Mouse (Mus musculus): ENCODE measurements around the gene Ston2. TPM values are rescaled to one million over a fixed set of nuclear protein-coding genes. Genes with fewer than 3 reads are reported as not detected.
A peak's percentile ranks its signal among the peaks of the same experiment; 100 is the strongest.

Ston2 gene
- polyA plus RNA-seq, 1 experiment from 2014 or later, result 6.3 TPM

GRCm38 (mm10) chr12:91665431-91665830 is 122.8 kb downstream of the Ston2 start:
- Histone ChIP-seq H3K9me3 (no peaks in the 10 kb centered on the region), H3K9ac (no peak overlapping the region), H3K4me1 (replicated peaks) (peaks cover 17% of the 10 kb centered on the region), H3K36me3 (no peaks in the 10 kb centered on the region), H3K4me3 (no peak overlapping the region), H3K27me3 (no peaks in the 10 kb centered on the region), H3K4me2 (no peak overlapping the region), H3K27ac (no peak overlapping the region)
- WGBS, result 87% methylated on average over 5 of the region's 5 CpGs
- ATAC-seq (ENCODE audit: low FRiP score), result no peak

GRCm38 (mm10) chr12:91663260-91663659 is 124.9 kb downstream of the Ston2 start:
- peaks cover 10% of the 10 kb centered on the region for H3K4me1 ChIP-seq (replicated peaks)
- 89% methylated on average over 6 of the region's 6 CpGs for WGBS
- no peaks in the 10 kb centered on the region for H3K9me3 ChIP-seq
- H3K9ac ChIP-seq, result no peak overlapping the region
- no peaks in the 10 kb centered on the region for H3K27me3 ChIP-seq
- H3K4me3 ChIP-seq, result no peak overlapping the region
- H3K36me3 ChIP-seq, result no peaks in the 10 kb centered on the region
- no peak overlapping the region for H3K27ac ChIP-seq
- no peak overlapping the region for H3K4me2 ChIP-seq
- ATAC-seq (ENCODE audit: low FRiP score), result no peak

- ATAC-seq (ENCODE audit: low FRiP score), result no peak
Measured at GRCm38 (mm10) chr12:91662844-91663243, 125.3 kb downstream of the Ston2 start.

GRCm38 (mm10) chr12:91660640-91661417 is 127.4 kb downstream of the Ston2 start:
- no peak overlapping the region for H3K9ac ChIP-seq
- H3K4me1 ChIP-seq (replicated peaks), result no peaks in the 10 kb centered on the region
- no peaks in the 10 kb centered on the region for H3K36me3 ChIP-seq
- H3K27ac ChIP-seq, result no peak overlapping the region
- 88% methylated on average over 12 of the region's 12 CpGs for WGBS
- H3K4me3 ChIP-seq, result no peak overlapping the region
- ATAC-seq (ENCODE audit: low FRiP score), result no peak
- no peaks in the 10 kb centered on the region for H3K27me3 ChIP-seq
- H3K4me2 ChIP-seq, result no peak overlapping the region
- no peaks in the 10 kb centered on the region for H3K9me3 ChIP-seq

More at GRCm38 (mm10) chr12:91662844-91663243, 125.3 kb downstream of the Ston2 start:
- H3K36me3 ChIP-seq, result no peaks in the 10 kb centered on the region
- no peak overlapping the region for H3K27ac ChIP-seq
- no peak overlapping the region for H3K4me2 ChIP-seq
- H3K9ac ChIP-seq, result no peak overlapping the region
- peaks cover 6% of the 10 kb centered on the region for H3K4me1 ChIP-seq (replicated peaks)
- H3K4me3 ChIP-seq, result no peak overlapping the region
- no peaks in the 10 kb centered on the region for H3K27me3 ChIP-seq
- WGBS, result 87% methylated on average over 4 of the region's 4 CpGs
- H3K9me3 ChIP-seq, result no peaks in the 10 kb centered on the region

- Histone ChIP-seq H3K4me2 (no peak overlapping the region), H3K4me1 (replicated peaks) (peaks cover 4% of the 10 kb centered on the region), H3K36me3 (no peaks in the 10 kb centered on the region), H3K9me3 (no peaks in the 10 kb centered on the region), H3K4me3 (no peak overlapping the region), H3K9ac (no peak overlapping the region), H3K27ac (no peak overlapping the region), H3K27me3 (no peaks in the 10 kb centered on the region)
- WGBS, result 58% methylated on average over 3 of the region's 3 CpGs
- ATAC-seq (ENCODE audit: low FRiP score), result peak; percentile 69
Measured at GRCm38 (mm10) chr12:91654399-91655122, 133.6 kb downstream of the Ston2 start.

GRCm38 (mm10) chr12:91648426-91648825 is 139.8 kb downstream of the Ston2 start:
- no peak for ATAC-seq (ENCODE audit: low FRiP score)
- peaks cover 17% of the 10 kb centered on the region for H3K36me3 ChIP-seq
- no peaks in the 10 kb centered on the region; the same call in 1 of the 2 replicates for H3K4me1 ChIP-seq (replicated peaks)
- H3K27ac ChIP-seq, result no peak overlapping the region
- WGBS, result 93% methylated on average over 17 of the region's 17 CpGs
- no peaks in the 10 kb centered on the region for H3K27me3 ChIP-seq
- H3K4me2 ChIP-seq, result no peak overlapping the region
- no peak overlapping the region for H3K4me3 ChIP-seq
- no peak overlapping the region for H3K9ac ChIP-seq
- no peaks in the 10 kb centered on the region for H3K9me3 ChIP-seq

- Histone ChIP-seq H3K4me2 (no peak overlapping the region), H3K4me1 (replicated peaks) (peaks cover 20% of the 10 kb centered on the region), H3K27ac (no peak overlapping the region), H3K9ac (no peak overlapping the region), H3K9me3 (no peaks in the 10 kb centered on the region), H3K4me3 (no peak overlapping the region), H3K27me3 (no peaks in the 10 kb centered on the region), H3K36me3 (peaks cover 17% of the 10 kb centered on the region)
- no peak for ATAC-seq (ENCODE audit: low FRiP score)
- WGBS, result 93% methylated on average over 6 of the region's 6 CpGs
Measured at GRCm38 (mm10) chr12:91645361-91646123, 142.6 kb downstream of the Ston2 start.

- H3K9ac ChIP-seq, result no peak overlapping the region
- WGBS, result 42% methylated on average over 7 of the region's 7 CpGs
- no peak for ATAC-seq (ENCODE audit: low FRiP score)
- H3K27me3 ChIP-seq, result no peaks in the 10 kb centered on the region
- no peak overlapping the region for H3K4me2 ChIP-seq
- peak overlapping the region; percentile 73 for H3K27ac ChIP-seq
- no peaks in the 10 kb centered on the region for H3K9me3 ChIP-seq
- peaks cover 20% of the 10 kb centered on the region for H3K4me1 ChIP-seq (replicated peaks)
- H3K36me3 ChIP-seq, result peaks cover 12% of the 10 kb centered on the region
- H3K4me3 ChIP-seq, result no peak overlapping the region
Measured at GRCm38 (mm10) chr12:91643221-91643620, 145.0 kb downstream of the Ston2 start.

- no peaks in the 10 kb centered on the region for H3K27me3 ChIP-seq
- H3K4me3 ChIP-seq, result no peak overlapping the region
- 52% methylated on average over 12 of the region's 12 CpGs for WGBS
- no peak overlapping the region for H3K4me2 ChIP-seq
- H3K36me3 ChIP-seq, result peaks cover 5% of the 10 kb centered on the region
- peak overlapping the region; percentile 35; the same call in 1 of the 2 replicates for H3K9ac ChIP-seq
- peak overlapping the region; percentile 83 for H3K27ac ChIP-seq
- peak; percentile 58 for ATAC-seq (ENCODE audit: low FRiP score)
- H3K9me3 ChIP-seq, result no peaks in the 10 kb centered on the region
- peaks cover 20% of the 10 kb centered on the region for H3K4me1 ChIP-seq (replicated peaks)
Measured at GRCm38 (mm10) chr12:91642426-91643093, 145.6 kb downstream of the Ston2 start.

GRCm38 (mm10) chr12:91641631-91642141 is 146.5 kb downstream of the Ston2 start:
- peak overlapping the region; percentile 83 for H3K27ac ChIP-seq
- peak overlapping the region; percentile 60 for H3K9ac ChIP-seq
- H3K4me1 ChIP-seq (replicated peaks), result peaks cover 20% of the 10 kb centered on the region
- 11% methylated on average over 13 of the region's 13 CpGs for WGBS
- peak overlapping the region; percentile 24 for H3K4me3 ChIP-seq
- peak; percentile 64 for ATAC-seq (ENCODE audit: low FRiP score)
- no peaks in the 10 kb centered on the region for H3K9me3 ChIP-seq
- no peaks in the 10 kb centered on the region for H3K27me3 ChIP-seq
- no peaks in the 10 kb centered on the region for H3K36me3 ChIP-seq
- H3K4me2 ChIP-seq, result peak overlapping the region; percentile 48

GRCm38 (mm10) chr12:91641133-91641532 is 147.1 kb downstream of the Ston2 start:
- ATAC-seq (ENCODE audit: low FRiP score), result no peak; the same call in 1 of the 2 replicates
- no peaks in the 10 kb centered on the region for H3K27me3 ChIP-seq
- peaks cover 20% of the 10 kb centered on the region for H3K4me1 ChIP-seq (replicated peaks)
- peak overlapping the region; percentile 83 for H3K27ac ChIP-seq
- H3K36me3 ChIP-seq, result no peaks in the 10 kb centered on the region
- 50% methylated on average over 7 of the region's 7 CpGs for WGBS
- peak overlapping the region; percentile 48 for H3K4me2 ChIP-seq
- peak overlapping the region; percentile 60 for H3K9ac ChIP-seq
- no peaks in the 10 kb centered on the region for H3K9me3 ChIP-seq
- H3K4me3 ChIP-seq, result 0 out of 2 replicates have a peak overlapping the region, but pooled peaks have one; percentile 24

Measured in hindbrain, embryonic 13.5 days (tissue).